Mouse (Mus musculus) kidney, postnatal 14 days (tissue): ENCODE measurements around the gene Dyrk1b.
"Not testable (repeated sequence)": the region's sequence is repeated elsewhere in the genome, so short reads cannot be mapped to it uniquely, and the experiment has no call there.

ENCODE experiments used
- DNase-seq: peaks from one replicate; pipeline ENCODE4 v3.0.0; 2022; ENCODE audit warnings: mixed read lengths

The Dyrk1b gene

GRCm38 (mm10) chr7:28179228-28179627 lies at the start of gene Dyrk1b:
TSS of gene Dyrk1b (plus strand) at chr7:28179469.
- peak; percentile 99 for DNase-seq

GRCm38 (mm10) chr7:28137613-28138012 lies 41.7 kb upstream of the Dyrk1b start:
- peak; percentile 30 for DNase-seq

GRCm38 (mm10) chr7:28148263-28148662 lies 31.0 kb upstream of the Dyrk1b start:
- DNase-seq = peak; percentile 61

- no peak for DNase-seq
Observed at GRCm38 (mm10) chr7:28149841-28150240, 29.4 kb upstream of the Dyrk1b start.

- peak; percentile 37 for DNase-seq
Observed at GRCm38 (mm10) chr7:28151584-28152221, 27.6 kb upstream of the Dyrk1b start.

- not testable (repeated sequence) for DNase-seq
Observed at GRCm38 (mm10) chr7:28153595-28153994, 25.7 kb upstream of the Dyrk1b start.

DNA sequence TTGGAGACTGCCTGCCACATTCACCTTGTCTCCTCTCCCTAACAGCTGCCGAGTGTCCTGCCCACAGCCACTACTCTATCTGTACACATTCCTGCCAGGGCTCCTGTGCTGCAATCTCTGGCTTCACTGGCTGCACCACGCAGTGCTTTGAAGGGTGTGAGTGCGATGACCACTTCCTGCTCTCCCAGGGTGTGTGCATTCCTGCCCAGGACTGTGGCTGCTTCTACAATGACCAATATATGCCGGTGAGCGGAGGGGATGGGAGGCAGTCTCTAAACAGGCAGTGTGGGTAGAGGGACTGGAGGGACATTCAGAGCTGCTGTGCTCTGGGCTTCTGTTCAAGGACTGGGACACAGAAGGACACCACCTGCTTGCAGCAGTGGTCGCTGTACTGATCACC lies 20.0 kb upstream of the Dyrk1b start:
- no peak for DNase-seq

- no peak for DNase-seq
Observed at GRCm38 (mm10) chr7:28159893-28160292, 19.4 kb upstream of the Dyrk1b start.

- no peak for DNase-seq
Observed at GRCm38 (mm10) chr7:28161163-28161749, 18.0 kb upstream of the Dyrk1b start.

DNA sequence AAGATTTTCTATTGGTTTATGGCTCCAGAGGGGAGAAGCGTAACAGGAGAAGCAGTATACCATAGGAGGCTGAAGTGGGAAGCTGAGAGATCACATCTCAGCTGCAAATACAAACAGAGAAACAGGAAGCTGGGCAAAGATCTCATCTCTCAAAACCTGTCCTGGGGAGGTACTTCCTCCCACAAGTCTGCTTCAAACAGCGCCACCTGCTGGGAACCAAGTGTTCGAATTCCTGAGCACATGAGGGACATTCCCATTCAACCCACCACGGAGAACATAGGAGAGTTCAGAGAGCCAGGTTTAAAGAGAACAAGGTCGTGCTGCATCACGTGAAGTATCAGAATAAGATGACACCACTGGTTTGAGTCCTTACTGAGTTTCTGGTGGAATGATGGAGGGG lies 13.9 kb upstream of the Dyrk1b start:
- no peak for DNase-seq

DNA sequence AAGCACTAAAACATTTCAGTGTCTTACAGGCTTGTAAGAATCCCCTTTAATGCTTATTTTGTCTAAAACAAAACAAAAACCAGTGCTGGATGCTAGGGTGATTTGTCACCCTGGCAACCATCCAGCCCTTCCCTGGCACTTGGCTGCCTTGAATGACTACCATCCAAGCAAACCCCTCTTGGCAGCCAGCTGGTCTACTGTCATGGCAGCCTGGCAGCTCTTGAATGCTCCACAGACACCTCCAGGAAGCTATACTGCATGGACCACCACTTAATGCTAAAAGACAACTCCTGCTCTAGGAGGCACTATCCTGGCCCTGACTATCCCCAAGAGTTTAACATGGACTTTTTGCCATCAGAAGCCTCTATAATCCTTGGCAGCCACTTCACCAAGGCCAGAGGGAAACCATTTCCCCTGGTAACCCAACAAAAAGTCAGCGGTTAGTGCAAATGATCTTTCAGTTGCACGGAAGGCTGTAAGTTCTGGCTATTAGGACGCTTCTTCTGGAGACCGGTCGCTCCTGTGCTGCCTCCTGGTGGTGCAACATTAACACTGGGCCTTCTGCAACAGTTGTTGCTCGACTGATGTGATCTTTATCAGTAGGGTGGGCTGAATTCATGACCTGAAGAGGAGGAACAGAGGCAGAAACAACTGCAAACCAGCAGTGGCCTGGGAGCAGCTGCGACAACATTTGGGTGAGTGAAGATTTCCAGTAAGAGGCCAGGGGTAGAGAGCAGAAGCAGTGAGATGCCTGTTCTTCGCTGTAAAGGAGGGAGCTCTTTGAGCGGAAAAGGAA lies 10.8 kb upstream of the Dyrk1b start:
- peak; percentile 78 for DNase-seq

DNA sequence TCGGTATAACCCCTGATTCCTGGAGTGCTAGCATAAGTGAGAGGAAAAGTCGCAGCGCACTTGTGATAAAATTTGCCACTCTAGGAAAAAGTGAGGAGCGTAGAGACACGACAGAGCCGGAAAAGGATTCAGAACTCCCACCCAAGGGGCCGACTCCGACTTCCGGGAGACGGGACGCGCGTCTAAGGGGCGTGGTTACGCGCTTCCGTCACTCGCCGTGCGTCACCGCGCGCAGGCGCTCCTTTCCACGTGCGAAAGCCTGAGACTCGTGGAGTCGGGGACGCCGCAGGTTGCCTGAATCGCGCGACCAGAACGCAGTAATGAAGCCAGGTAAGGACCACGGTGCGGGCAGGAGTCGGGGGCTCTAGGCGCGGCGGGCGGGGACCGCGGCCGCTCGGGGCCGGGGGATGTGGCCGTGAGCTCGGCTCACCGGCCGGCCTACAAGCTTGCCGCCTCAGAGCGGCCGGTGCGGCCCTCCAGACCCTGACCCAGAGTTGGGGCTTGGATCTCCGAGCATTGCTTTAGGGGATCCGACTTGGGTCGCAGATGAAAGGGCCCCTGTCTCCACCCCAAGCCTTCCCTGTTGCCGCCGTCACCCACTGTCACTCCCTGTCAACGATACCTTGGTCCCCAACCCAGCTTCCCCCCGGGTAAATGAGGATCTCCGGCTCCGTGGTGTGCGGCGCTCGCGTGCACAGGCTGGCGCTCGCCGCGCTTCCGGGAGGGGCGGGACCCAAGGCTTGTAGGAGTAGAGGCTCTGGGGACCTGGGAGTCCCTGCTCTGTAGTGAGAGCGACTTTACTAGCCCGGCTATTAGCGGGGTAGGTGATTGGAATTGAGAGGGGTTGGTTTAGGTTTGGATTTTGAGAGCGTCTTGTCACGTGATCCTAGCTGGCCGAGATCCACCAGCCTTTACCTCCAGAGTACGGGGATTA lies 9.5 kb upstream of the Dyrk1b start, which contains the start of gene Fbl:
TSS of gene Fbl (plus strand) at position 222 of the 934 bp plus-strand sequence.
- peak; percentile 95 for DNase-seq

GRCm38 (mm10) chr7:28175358-28175757 lies 3.9 kb upstream of the Dyrk1b start:
- DNase-seq = no peak

DNA sequence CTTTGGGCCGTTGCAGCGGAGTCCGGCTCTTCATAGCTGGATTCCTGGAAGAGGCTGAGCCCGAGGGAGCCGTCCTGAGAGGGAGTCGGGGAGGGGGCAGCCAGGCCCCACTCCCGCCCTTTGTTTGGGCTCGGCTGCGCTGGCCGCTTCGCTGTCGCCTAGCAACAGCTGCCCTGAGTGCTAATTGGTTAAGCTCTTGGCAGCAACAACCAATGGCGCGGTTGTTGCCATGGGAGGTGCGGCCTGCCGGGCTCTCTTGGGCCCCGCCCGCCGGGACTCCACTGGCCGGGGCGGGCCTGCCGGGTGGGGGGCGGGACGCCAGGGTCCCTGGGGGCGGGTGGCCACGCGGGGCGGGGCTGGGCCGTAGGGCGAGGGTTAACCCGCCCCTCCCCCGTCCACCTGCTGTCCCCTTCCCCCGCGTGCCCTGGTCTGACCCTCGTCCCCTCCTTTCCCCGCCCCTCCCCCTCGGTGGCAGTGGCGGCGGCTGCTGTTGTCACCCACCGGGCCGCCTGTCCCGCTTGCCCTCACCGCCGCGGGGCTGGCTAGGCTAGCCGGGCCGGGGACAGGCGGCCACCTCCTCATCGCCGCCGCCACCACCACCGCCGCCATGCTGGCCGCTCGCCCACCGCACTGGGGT lies 590 bp downstream of the Dyrk1b start:
- peak; percentile 98 for DNase-seq

- DNase-seq = no peak
Observed at GRCm38 (mm10) chr7:28180890-28181289, 1.6 kb downstream of the Dyrk1b start.

DNA sequence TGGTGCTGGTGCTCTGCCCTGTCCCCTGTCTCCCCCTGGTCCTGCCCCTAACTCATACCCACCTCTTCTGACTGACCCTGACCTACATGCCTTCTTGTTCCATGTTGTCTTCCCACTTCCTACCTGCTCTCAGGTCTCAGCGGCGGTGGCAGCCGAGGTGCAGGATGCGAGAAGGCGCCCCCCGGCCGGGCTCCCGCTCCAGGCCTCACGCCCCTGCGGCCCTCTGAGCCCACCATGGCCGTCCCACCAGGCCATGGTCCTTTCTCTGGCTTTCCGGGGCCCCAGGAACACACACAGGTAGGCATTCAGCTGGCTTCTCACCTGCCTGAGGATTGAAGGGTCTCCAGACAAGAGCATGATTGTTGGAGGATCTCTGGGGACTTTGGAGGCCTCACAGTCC lies 2.1 kb downstream of the Dyrk1b start:
- no peak for DNase-seq

DNA sequence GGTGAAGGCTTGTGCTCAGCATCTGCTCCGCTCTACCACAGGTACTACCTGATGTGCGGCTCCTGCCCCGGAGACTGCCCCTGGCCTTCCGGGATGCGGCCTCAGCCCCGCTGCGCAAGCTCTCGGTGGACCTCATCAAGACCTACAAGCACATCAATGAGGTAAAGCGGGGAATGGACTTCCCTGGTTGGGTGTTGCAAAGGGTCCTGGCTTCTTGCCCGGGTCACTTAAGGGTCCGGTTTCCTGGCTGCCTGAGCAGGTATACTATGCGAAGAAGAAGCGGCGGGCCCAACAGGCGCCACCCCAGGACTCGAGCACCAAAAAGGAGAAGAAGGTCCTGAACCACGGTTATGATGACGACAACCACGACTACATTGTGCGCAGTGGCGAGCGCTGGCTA lies 3.1 kb downstream of the Dyrk1b start:
- DNase-seq = no peak

DNA sequence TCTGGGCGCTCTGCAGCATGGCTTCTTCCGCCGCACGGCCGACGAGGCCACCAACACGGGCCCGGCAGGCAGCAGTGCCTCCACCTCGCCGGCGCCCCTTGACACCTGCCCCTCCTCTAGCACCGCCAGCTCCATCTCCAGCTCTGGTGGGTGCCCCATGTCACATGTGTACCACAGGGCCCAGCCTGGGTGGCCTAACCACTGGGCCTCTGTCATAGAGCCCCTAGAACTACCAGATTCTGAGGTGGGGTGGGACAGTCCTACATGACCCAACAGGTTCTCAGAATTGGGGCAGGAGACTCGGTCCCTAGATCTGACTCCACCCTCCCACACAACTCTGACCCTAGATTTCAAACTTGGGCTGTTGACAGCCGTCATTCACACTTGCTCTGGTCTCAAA lies 6.6 kb downstream of the Dyrk1b start:
- no peak for DNase-seq

DNA sequence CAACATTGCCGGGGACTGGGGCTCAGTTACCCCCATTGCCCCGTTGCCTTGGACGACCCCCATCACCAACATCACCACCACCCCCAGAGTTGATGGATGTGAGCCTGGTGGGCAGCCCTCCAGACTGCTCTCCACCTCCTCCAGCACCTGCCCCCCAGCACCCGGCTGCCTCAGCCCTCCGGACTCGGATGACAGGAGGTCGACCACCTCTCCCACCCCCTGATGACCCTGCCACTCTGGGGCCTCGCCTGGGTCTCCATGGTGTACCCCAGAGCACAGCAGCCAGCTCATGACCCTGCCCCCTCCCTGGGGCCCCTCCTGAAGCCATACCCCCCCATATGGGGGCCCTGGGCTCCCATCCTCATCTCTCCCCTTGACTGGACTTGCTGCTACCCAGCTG lies 7.4 kb downstream of the Dyrk1b start:
- DNase-seq = no peak

DNA sequence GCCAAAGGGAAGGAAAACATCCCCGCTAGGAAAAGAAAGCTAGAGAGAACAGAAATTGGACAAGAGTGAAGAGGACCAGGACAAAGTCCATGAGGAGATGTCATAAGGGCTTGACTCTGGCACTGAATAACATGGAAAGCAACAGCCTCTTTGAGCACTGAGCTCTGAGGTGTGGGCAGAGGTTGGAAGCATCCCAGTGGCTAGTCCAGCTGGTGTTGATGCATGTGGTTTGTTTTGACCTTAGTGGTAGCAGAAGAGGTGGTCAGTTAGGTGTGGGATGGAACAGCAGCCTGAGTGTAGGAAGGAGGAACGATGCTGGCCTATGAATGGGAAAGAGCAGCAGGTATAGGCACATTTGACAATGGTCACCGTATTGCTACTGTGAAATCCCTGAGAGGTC lies 12.2 kb downstream of the Dyrk1b start:
- no peak for DNase-seq

DNA sequence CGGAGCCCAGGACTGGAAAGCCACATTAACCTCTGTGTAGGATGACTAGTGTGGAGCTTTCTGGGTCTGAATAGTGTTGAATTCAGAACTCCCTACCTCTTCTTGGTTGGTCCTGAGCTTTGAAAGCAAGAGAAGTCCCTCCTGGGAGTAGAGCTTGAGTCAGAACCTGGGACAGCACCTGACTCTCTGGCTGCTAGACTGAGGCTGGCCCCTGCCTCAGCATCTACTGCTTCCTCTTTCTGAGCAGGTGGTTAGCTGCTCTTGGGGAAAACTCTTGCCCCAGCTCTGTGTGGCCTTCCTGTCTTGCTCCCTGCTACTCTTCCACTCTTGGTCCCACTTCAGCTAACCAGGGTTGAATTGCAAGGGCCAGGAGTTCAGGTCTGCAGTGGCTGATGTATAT lies 12.6 kb downstream of the Dyrk1b start:
- no peak for DNase-seq

DNA sequence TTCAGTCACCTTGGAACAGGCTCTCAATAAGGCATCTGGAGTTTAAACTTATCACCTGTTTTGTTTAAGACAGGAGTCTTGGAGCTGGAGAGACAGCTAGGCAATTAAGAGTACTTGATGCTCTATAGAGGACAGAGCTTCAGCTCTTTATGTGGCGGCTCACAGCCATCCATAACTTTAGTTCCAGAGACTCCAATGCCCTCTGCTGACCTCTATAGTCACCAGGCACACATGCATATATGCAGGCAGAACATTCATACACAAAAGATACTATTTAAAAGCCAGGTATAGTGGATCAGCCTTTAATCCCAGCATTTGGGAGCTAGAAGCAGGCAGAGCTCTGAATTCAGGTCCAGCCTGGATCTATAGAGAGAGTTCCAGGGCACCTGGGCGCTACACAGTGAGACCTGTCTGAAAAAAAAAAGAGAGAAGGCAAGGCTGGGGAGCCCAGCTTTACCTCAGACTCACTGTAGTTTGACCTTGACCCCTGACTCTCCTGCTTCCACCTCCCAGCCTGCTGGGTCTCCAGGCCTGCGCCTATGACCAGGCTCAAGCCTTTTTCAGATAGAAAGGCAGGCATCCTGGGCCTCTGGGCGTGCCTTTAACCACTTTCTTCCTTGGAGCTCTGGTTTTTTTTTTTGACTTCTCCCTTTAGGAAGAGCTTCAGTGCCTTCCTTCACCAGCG lies 16.3 kb downstream of the Dyrk1b start:
- DNase-seq = no peak
